ENCODE assay signal across 8 mouse cellular contexts in genomic region chr3:133091121-133091663, GRCm38 (mm10). TPM values are rescaled to one million over a fixed set of nuclear protein-coding genes. Genes with fewer than 3 reads are reported as not detected.
DNase-seq lines count a peak whose midpoint lies in the region; ATAC-seq and TF ChIP-seq lines count a peak whose summit lies in the region.

No protein-coding gene starts in this region.

- H3K4me3 ChIP-seq in kidney, adult 2 months (ENCODE audit: insufficient read depth, low read depth, low read length), result peak overlapping the region; percentile 92
- peak overlapping the region; percentile 74 for H3K4me3 ChIP-seq in embryonic facial prominence, embryonic 14.5 days (ENCODE audit: low read depth, low read length)
- H3K4me3 ChIP-seq in hindbrain, embryonic 15.5 days, result peak overlapping the region; percentile 97
- H3K4me3 ChIP-seq in liver, embryonic 11.5 days (ENCODE audit: low read depth, low read length), result peak overlapping the region; percentile 90
- peak overlapping the region; percentile 99 for H3K4me3 ChIP-seq in olfactory bulb, adult 2 months (ENCODE audit: insufficient read depth, low read depth, low read length)

- ATAC-seq in embryonic facial prominence, embryonic 14.5 days (ENCODE audit: low read depth), result peak; percentile 81
- ATAC-seq in hindbrain, embryonic 15.5 days (ENCODE audit: low FRiP score, low read depth), result peak; percentile 90; the same call in 1 of the 2 replicates
- ATAC-seq in liver, embryonic 11.5 days (replicated peaks; ENCODE audit: low FRiP score), result peak; percentile 81

- no peak for TF ChIP-seq CTCF in kidney, adult 2 months (conservative IDR thresholded peaks at IDR 0.05; ENCODE audit: insufficient read depth, insufficient read length, low read depth, low read length)
- TF ChIP-seq CTCF in olfactory bulb, adult 2 months (IDR thresholded peaks at IDR 0.05; ENCODE audit: insufficient read depth, low read depth, low read length), result no peak

- peaks cover 5% of the 10 kb centered on the region; the same call in 1 of the 2 replicates for H3K4me1 ChIP-seq in kidney, adult 2 months (ENCODE audit: control insufficient read depth, insufficient read depth, low read length)
- peaks cover 11% of the 10 kb centered on the region; the same call in 1 of the 2 replicates for H3K4me1 ChIP-seq in embryonic facial prominence, embryonic 14.5 days (ENCODE audit: control insufficient read depth, insufficient read depth, low read length)
- H3K4me1 ChIP-seq in hindbrain, embryonic 15.5 days (replicated peaks), result peaks cover 26% of the 10 kb centered on the region
- H3K4me1 ChIP-seq in liver, embryonic 11.5 days (replicated peaks; ENCODE audit: control insufficient read depth, insufficient read depth, low read length), result peaks cover 8% of the 10 kb centered on the region
- no peaks in the 10 kb centered on the region for H3K4me1 ChIP-seq in olfactory bulb, adult 2 months (ENCODE audit: control insufficient read depth, insufficient read depth, low read length)

- peak overlapping the region; percentile 63 for H3K4me2 ChIP-seq in embryonic facial prominence, embryonic 14.5 days (ENCODE audit: low read depth, low read length)
- peak overlapping the region; percentile 76 for H3K4me2 ChIP-seq in hindbrain, embryonic 15.5 days
- H3K4me2 ChIP-seq in liver, embryonic 11.5 days, result peak overlapping the region; percentile 67

- no peaks in the 10 kb centered on the region for H3K27me3 ChIP-seq in kidney, adult 2 months (replicated peaks; ENCODE audit: control insufficient read depth, insufficient read depth, low read length)
- no peaks in the 10 kb centered on the region for H3K27me3 ChIP-seq in embryonic facial prominence, embryonic 14.5 days (replicated peaks; ENCODE audit: control insufficient read depth, insufficient read depth, low read length)
- no peaks in the 10 kb centered on the region for H3K27me3 ChIP-seq in hindbrain, embryonic 15.5 days
- no peaks in the 10 kb centered on the region for H3K27me3 ChIP-seq in liver, embryonic 11.5 days (replicated peaks; ENCODE audit: control insufficient read depth, insufficient read depth, low read length)

- H3K9me3 ChIP-seq in embryonic facial prominence, embryonic 14.5 days (ENCODE audit: control insufficient read depth, low read length), result no peaks in the 10 kb centered on the region
- H3K9me3 ChIP-seq in hindbrain, embryonic 15.5 days, result no peaks in the 10 kb centered on the region
- H3K9me3 ChIP-seq in liver, embryonic 11.5 days (ENCODE audit: control insufficient read depth, low read length), result no peaks in the 10 kb centered on the region

- WGBS in kidney, adult 2 months, result under 1% methylated on average over 44 of the region's 44 CpGs
- under 1% methylated on average over 17 of the region's 44 CpGs for WGBS in embryonic facial prominence, embryonic 14.5 days
- WGBS in hindbrain, embryonic 15.5 days, result under 1% methylated on average over 43 of the region's 44 CpGs
- under 1% methylated on average over 40 of the region's 44 CpGs for WGBS in liver, embryonic 11.5 days
- under 1% methylated on average over 44 of the region's 44 CpGs for WGBS in olfactory bulb, adult 2 months

- H3K36me3 ChIP-seq in kidney, adult 2 months (ENCODE audit: control insufficient read depth, insufficient read depth, low read length), result no peaks in the 10 kb centered on the region
- H3K36me3 ChIP-seq in embryonic facial prominence, embryonic 14.5 days (ENCODE audit: control insufficient read depth, insufficient read depth, low read length), result no peaks in the 10 kb centered on the region
- H3K36me3 ChIP-seq in hindbrain, embryonic 15.5 days, result no peaks in the 10 kb centered on the region
- no peaks in the 10 kb centered on the region for H3K36me3 ChIP-seq in liver, embryonic 11.5 days (ENCODE audit: control insufficient read depth, insufficient read depth, low read length)

- no peak for DNase-seq in kidney, adult 2 months
- no peak for DNase-seq in kidney, adult 9 months
- DNase-seq in MEL-GATA-1-ER (ENCODE audit: extremely low read depth, low read depth), result peak; percentile 73
- DNase-seq in embryonic facial prominence, embryonic 14.5 days (ENCODE audit: low spot score), result peak; percentile 62
- DNase-seq in liver, embryonic 11.5 days (ENCODE audit: low spot score), result no peak
- DNase-seq in urinary bladder, postnatal 14 days (ENCODE audit: low spot score), result no peak

- H3K27ac ChIP-seq in kidney, adult 2 months (ENCODE audit: insufficient read depth, low read depth, low read length), result peak overlapping the region; percentile 51; the same call in 1 of the 2 replicates
- peak overlapping the region; percentile 98 for H3K27ac ChIP-seq in embryonic facial prominence, embryonic 14.5 days (replicated peaks; ENCODE audit: low read depth, low read length)
- H3K27ac ChIP-seq in hindbrain, embryonic 15.5 days (replicated peaks), result peak overlapping the region; percentile 97
- peak overlapping the region; percentile 94 for H3K27ac ChIP-seq in liver, embryonic 11.5 days (ENCODE audit: low read depth, low read length)
- peak overlapping the region; percentile 77 for H3K27ac ChIP-seq in olfactory bulb, adult 2 months (ENCODE audit: insufficient read depth, low read depth, low read length)

- H3K9ac ChIP-seq in embryonic facial prominence, embryonic 14.5 days (ENCODE audit: low read depth, low read length), result peak overlapping the region; percentile 94
- peak overlapping the region; percentile 94 for H3K9ac ChIP-seq in hindbrain, embryonic 15.5 days
- H3K9ac ChIP-seq in liver, embryonic 11.5 days (ENCODE audit: low read depth, low read length), result peak overlapping the region; percentile 99

- TF ChIP-seq POLR2A in kidney, adult 2 months (IDR thresholded peaks at IDR 0.05; ENCODE audit: low read depth, low read length), result no peak
- no peak for TF ChIP-seq POLR2A in olfactory bulb, adult 2 months (IDR thresholded peaks at IDR 0.05; ENCODE audit: insufficient read depth, low read depth, low read length)

RNA-seq across cellular contexts. Expression of gene Ints12, which starts 0.4 kb away (rescaled TPM):
- polyA plus RNA-seq in kidney, adult 2 months (2012; rRNA removed), result 6.8 and 8.4 TPM in 2 replicates
- polyA plus RNA-seq in embryonic facial prominence, embryonic 14.5 days (2014; fragmentation: Nextera tagmentation; extraction: Ambion mirVana), result 19.5 and 21.9 TPM in 2 replicates
- 15.7 and 16.3 TPM in 2 replicates for polyA plus RNA-seq in hindbrain, embryonic 15.5 days (2015; fragmentation: Nextera tagmentation; extraction: Ambion mirVana)
- polyA plus RNA-seq in liver, embryonic 11.5 days (2014; fragmentation: Nextera tagmentation; extraction: Ambion mirVana), result 17.6 and 19.0 TPM in 2 replicates
- polyA plus RNA-seq in olfactory bulb, adult 2 months (2012; ENCODE audit: insufficient read depth, insufficient read length, low replicate concordance, missing spikeins), result not detected in 2 replicates

RNA-seq across cellular contexts. Expression of gene Gstcd, which starts 0.6 kb away (rescaled TPM):
- 2.6 and 2.9 TPM in 2 replicates for polyA plus RNA-seq in kidney, adult 2 months (2012; rRNA removed)
- 6.5 and 7.2 TPM in 2 replicates for polyA plus RNA-seq in embryonic facial prominence, embryonic 14.5 days (2014; fragmentation: Nextera tagmentation; extraction: Ambion mirVana)
- polyA plus RNA-seq in hindbrain, embryonic 15.5 days (2015; fragmentation: Nextera tagmentation; extraction: Ambion mirVana), result 3.0 and 3.7 TPM in 2 replicates
- 8.4 and 9.0 TPM in 2 replicates for polyA plus RNA-seq in liver, embryonic 11.5 days (2014; fragmentation: Nextera tagmentation; extraction: Ambion mirVana)
- not detected in 2 replicates for polyA plus RNA-seq in olfactory bulb, adult 2 months (2012; ENCODE audit: insufficient read depth, insufficient read length, low replicate concordance, missing spikeins)

Comparison
In these comparisons a context has a peak if more than half of its experiments do, and no peak if none do; other contexts are left out.
1. DNase-seq: peak in MEL-GATA-1-ER (single experiment) and embryonic facial prominence, embryonic 14.5 days (single experiment); none in kidney, adult 2 months (single experiment), kidney, adult 9 months (single experiment), liver, embryonic 11.5 days (single experiment) and urinary bladder, postnatal 14 days (single experiment).
2. Peak in every context shown above with its lines, with median percentiles within 50 percentile points of each other: H3K27ac ChIP-seq, H3K4me3 ChIP-seq, ATAC-seq, H3K4me2 ChIP-seq and H3K9ac ChIP-seq.